Mouse (Mus musculus): ENCODE measurements around the gene Dad1. TPM values are rescaled to one million over a fixed set of nuclear protein-coding genes. Genes with fewer than 3 reads are reported as not detected.

Dad1 gene
- polyA plus RNA-seq, 1 experiment = 324 TPM

DNA sequence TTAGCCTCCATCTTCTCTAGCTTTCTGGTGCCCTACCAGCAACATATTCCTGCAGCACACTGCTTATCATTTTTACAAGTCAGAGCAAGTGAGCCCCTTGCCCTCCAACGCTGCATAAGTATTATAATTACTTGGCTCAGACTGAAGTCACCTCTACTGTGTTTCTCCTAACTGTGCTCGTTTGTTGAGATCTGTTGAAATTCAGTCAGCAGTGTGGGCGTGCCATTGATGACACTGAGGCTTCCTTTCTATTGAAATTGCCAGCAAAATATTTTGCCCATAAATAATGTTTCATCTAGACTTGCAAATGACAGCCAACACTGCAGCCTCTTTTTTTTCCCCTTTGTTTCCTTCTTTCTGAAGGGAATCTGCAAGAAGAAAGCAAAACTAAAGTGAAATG, 56.2 kb downstream of the Dad1 start:
- Histone ChIP-seq H3ac (ENCODE audit: control insufficient read depth, insufficient read length) (no peak overlapping the region), H3K27me3 (ENCODE audit: control insufficient read depth, insufficient read depth, insufficient read length) (no peaks in the 10 kb centered on the region), H3K4me2 (ENCODE audit: low read depth) (peak overlapping the region; percentile 8), H3K79me2 (ENCODE audit: control insufficient read depth, insufficient read depth) (no peaks in the 10 kb centered on the region), H3K4me3 (no peak overlapping the region), H3K36me3 (ENCODE audit: control insufficient read depth, insufficient read depth) (no peaks in the 10 kb centered on the region)
- TF ChIP-seq CEBPB (IDR thresholded peaks at IDR 0.05; ENCODE audit: insufficient read depth, poor library complexity, severe bottlenecking) (no peak), TCF12 (IDR thresholded peaks at IDR 0.05; ENCODE audit: insufficient read depth, poor library complexity, severe bottlenecking) (no peak), TCF3 (IDR thresholded peaks at IDR 0.05; ENCODE audit: insufficient read length, low read depth) (no peak), POLR2A (IDR thresholded peaks at IDR 0.05; ENCODE audit: insufficient read length, low read depth) (no peak), USF1 (IDR thresholded peaks at IDR 0.05; ENCODE audit: low read depth) (no peak), E2F4 (IDR thresholded peaks at IDR 0.05; ENCODE audit: insufficient read depth) (no peak), REST (IDR thresholded peaks at IDR 0.05; ENCODE audit: insufficient read depth, insufficient read length) (no peak), MAX (IDR thresholded peaks at IDR 0.05; ENCODE audit: low read depth) (no peak), POLR2AphosphoS2 (IDR thresholded peaks at IDR 0.05; ENCODE audit: insufficient read length, low read depth) (no peak), MYOD1 (IDR thresholded peaks at IDR 0.05; ENCODE audit: control insufficient read depth in 1 of 3, insufficient read length in 2 of 3, low read depth in 2 of 3) (no peak), MYOG (IDR thresholded peaks at IDR 0.05; ENCODE audit: control insufficient read depth in 1 of 3, insufficient read depth in 1 of 3, insufficient read length in 2 of 3, low read depth in 2 of 3) (no peak), SRF (IDR thresholded peaks at IDR 0.05; ENCODE audit: control insufficient read depth, insufficient read length, low read depth) (no peak)

- H3K36me3 ChIP-seq (ENCODE audit: control insufficient read depth, insufficient read depth) = no peaks in the 10 kb centered on the region
- no peak overlapping the region for H3ac ChIP-seq (ENCODE audit: control insufficient read depth, insufficient read length)
- H3K27me3 ChIP-seq (ENCODE audit: control insufficient read depth, insufficient read depth, insufficient read length) = no peaks in the 10 kb centered on the region
- H3K79me2 ChIP-seq (ENCODE audit: control insufficient read depth, insufficient read depth) = no peaks in the 10 kb centered on the region
- no peak overlapping the region for H3K4me2 ChIP-seq (ENCODE audit: low read depth)
- no peak overlapping the region for H3K4me3 ChIP-seq
- TF ChIP-seq TCF3 (IDR thresholded peaks at IDR 0.05; ENCODE audit: insufficient read length, low read depth) (no peak), CEBPB (IDR thresholded peaks at IDR 0.05; ENCODE audit: insufficient read depth, poor library complexity, severe bottlenecking) (no peak), TCF12 (IDR thresholded peaks at IDR 0.05; ENCODE audit: insufficient read depth, poor library complexity, severe bottlenecking) (no peak), MYOD1 (IDR thresholded peaks at IDR 0.05; ENCODE audit: control insufficient read depth in 1 of 3, insufficient read length in 2 of 3, low read depth in 2 of 3) (no peak), MAX (IDR thresholded peaks at IDR 0.05; ENCODE audit: low read depth) (no peak), POLR2AphosphoS2 (IDR thresholded peaks at IDR 0.05; ENCODE audit: insufficient read length, low read depth) (no peak)
Observed at GRCm38 (mm10) chr14:54195838-54196423, 58.0 kb downstream of the Dad1 start.

DNA sequence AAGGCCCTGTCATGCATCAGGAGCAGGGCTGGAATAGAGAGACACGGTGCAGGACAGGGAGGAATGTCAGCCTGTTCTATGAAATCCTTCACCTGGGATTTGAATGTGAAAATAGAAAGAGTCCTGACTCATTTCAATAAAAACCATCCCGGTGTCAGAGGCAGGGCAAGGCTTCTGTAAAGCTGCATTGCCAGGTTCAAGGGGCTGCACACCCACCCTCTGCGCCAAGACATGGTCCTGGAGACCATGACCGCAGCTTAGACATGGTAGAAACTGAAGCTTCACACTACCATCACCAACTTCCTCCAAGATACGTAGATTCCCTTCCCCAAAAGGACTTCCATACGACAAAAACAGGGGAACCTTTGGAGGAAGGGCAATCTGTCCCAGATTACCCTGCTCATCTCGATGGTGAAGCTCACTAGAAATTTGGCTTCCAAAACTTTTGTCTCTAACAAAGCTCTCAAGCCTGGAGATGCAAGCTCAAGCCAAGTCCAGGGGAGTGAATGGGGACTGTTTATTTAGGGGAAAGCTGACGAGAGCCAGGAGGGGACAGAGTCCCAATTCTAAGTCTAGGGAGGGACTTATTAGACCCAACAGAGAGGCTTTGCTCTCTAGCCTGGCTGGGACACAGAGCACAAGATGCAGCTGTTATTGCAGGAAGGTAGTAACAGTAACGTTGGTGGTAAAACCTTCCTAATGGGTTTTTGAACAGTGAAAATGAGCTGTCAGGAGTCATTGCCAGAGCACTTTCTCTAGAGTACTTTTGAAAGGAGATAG, 60.4 kb downstream of the Dad1 start:
- H3K4me2 ChIP-seq (ENCODE audit: low read depth) = no peak overlapping the region
- no peak overlapping the region for H3K4me3 ChIP-seq
- TF ChIP-seq CEBPB (IDR thresholded peaks at IDR 0.05; ENCODE audit: insufficient read depth, poor library complexity, severe bottlenecking) (no peak), POLR2AphosphoS2 (IDR thresholded peaks at IDR 0.05; ENCODE audit: insufficient read length, low read depth) (no peak), REST (IDR thresholded peaks at IDR 0.05; ENCODE audit: insufficient read depth, insufficient read length) (no peak), POLR2A (IDR thresholded peaks at IDR 0.05; ENCODE audit: insufficient read length, low read depth) (no peak), E2F4 (IDR thresholded peaks at IDR 0.05; ENCODE audit: insufficient read depth) (no peak), USF1 (IDR thresholded peaks at IDR 0.05; ENCODE audit: low read depth) (no peak), MAX (IDR thresholded peaks at IDR 0.05; ENCODE audit: low read depth) (no peak), SRF (IDR thresholded peaks at IDR 0.05; ENCODE audit: control insufficient read depth, insufficient read length, low read depth) (no peak), MYOG (IDR thresholded peaks at IDR 0.05; ENCODE audit: control insufficient read depth in 1 of 3, insufficient read depth in 1 of 3, insufficient read length in 2 of 3, low read depth in 2 of 3) (no peak), TCF3 (IDR thresholded peaks at IDR 0.05; ENCODE audit: insufficient read length, low read depth) (no peak), MYOD1 (IDR thresholded peaks at IDR 0.05; ENCODE audit: control insufficient read depth in 1 of 3, insufficient read length in 2 of 3, low read depth in 2 of 3) (no peak), TCF12 (IDR thresholded peaks at IDR 0.05; ENCODE audit: insufficient read depth, poor library complexity, severe bottlenecking) (no peak)
- no peaks in the 10 kb centered on the region for H3K27me3 ChIP-seq (ENCODE audit: control insufficient read depth, insufficient read depth, insufficient read length)
- no peaks in the 10 kb centered on the region for H3K36me3 ChIP-seq (ENCODE audit: control insufficient read depth, insufficient read depth)
- H3K79me2 ChIP-seq (ENCODE audit: control insufficient read depth, insufficient read depth) = no peaks in the 10 kb centered on the region
- no peak overlapping the region for H3ac ChIP-seq (ENCODE audit: control insufficient read depth, insufficient read length)

GRCm38 (mm10) chr14:54192462-54192847, 61.4 kb downstream of the Dad1 start:
- no peak overlapping the region for H3K4me2 ChIP-seq (ENCODE audit: low read depth)

More at GRCm38 (mm10) chr14:54192462-54192847, 61.4 kb downstream of the Dad1 start:
- no peaks in the 10 kb centered on the region for H3K27me3 ChIP-seq (ENCODE audit: control insufficient read depth, insufficient read depth, insufficient read length)
- no peaks in the 10 kb centered on the region for H3K79me2 ChIP-seq (ENCODE audit: control insufficient read depth, insufficient read depth)
- H3K4me3 ChIP-seq = no peak overlapping the region
- H3ac ChIP-seq (ENCODE audit: control insufficient read depth, insufficient read length) = no peak overlapping the region
- TF ChIP-seq E2F4 (IDR thresholded peaks at IDR 0.05; ENCODE audit: insufficient read depth) = no peak
- no peak for TF ChIP-seq MYOD1 (IDR thresholded peaks at IDR 0.05; ENCODE audit: control insufficient read depth in 1 of 3, insufficient read length in 2 of 3, low read depth in 2 of 3)
- no peak for TF ChIP-seq POLR2A (IDR thresholded peaks at IDR 0.05; ENCODE audit: insufficient read length, low read depth)
- no peak for TF ChIP-seq MAX (IDR thresholded peaks at IDR 0.05; ENCODE audit: low read depth)
- TF ChIP-seq TCF12 (IDR thresholded peaks at IDR 0.05; ENCODE audit: insufficient read depth, poor library complexity, severe bottlenecking) = no peak
- TF ChIP-seq MYOG (IDR thresholded peaks at IDR 0.05; ENCODE audit: control insufficient read depth in 1 of 3, insufficient read depth in 1 of 3, insufficient read length in 2 of 3, low read depth in 2 of 3) = no peak
- no peak for TF ChIP-seq SRF (IDR thresholded peaks at IDR 0.05; ENCODE audit: control insufficient read depth, insufficient read length, low read depth)
- no peak for TF ChIP-seq CEBPB (IDR thresholded peaks at IDR 0.05; ENCODE audit: insufficient read depth, poor library complexity, severe bottlenecking)
- TF ChIP-seq POLR2AphosphoS2 (IDR thresholded peaks at IDR 0.05; ENCODE audit: insufficient read length, low read depth) = no peak
- no peak for TF ChIP-seq TCF3 (IDR thresholded peaks at IDR 0.05; ENCODE audit: insufficient read length, low read depth)
- TF ChIP-seq REST (IDR thresholded peaks at IDR 0.05; ENCODE audit: insufficient read depth, insufficient read length) = no peak
- TF ChIP-seq USF1 (IDR thresholded peaks at IDR 0.05; ENCODE audit: low read depth) = no peak
- no peaks in the 10 kb centered on the region for H3K36me3 ChIP-seq (ENCODE audit: control insufficient read depth, insufficient read depth)
